Mouse (Mus musculus): Measurements from ENCODE around the gene Ppm1l. TPM values are rescaled to one million over a fixed set of nuclear protein-coding genes. Genes with fewer than 3 reads are reported as not detected.

Ppm1l gene
- polyA plus RNA-seq, 1 experiment from 2014 or later = 7.3 TPM

GRCm38 (mm10) chr3:69509411-69509952, 192.8 kb downstream of the Ppm1l start:
- Histone ChIP-seq H3K36me3 (ENCODE audit: control insufficient read depth, insufficient read depth, low read length) (no peaks in the 10 kb centered on the region), H3K9me3 (ENCODE audit: control insufficient read depth, low read length) (no peaks in the 10 kb centered on the region), H3K9ac (ENCODE audit: low read length) (no peak overlapping the region), H3K27me3 (replicated peaks; ENCODE audit: control insufficient read depth, insufficient read depth, low read length) (no peaks in the 10 kb centered on the region), H3K4me2 (ENCODE audit: low read length) (no peak overlapping the region), H3K27ac (ENCODE audit: low read depth) (no peak overlapping the region), H3K4me1 (replicated peaks; ENCODE audit: control insufficient read depth, insufficient read depth, low read length) (peaks cover 7% of the 10 kb centered on the region), H3K4me3 (ENCODE audit: low read depth, low read length) (no peak overlapping the region)
- 83% methylated on average over 3 of the region's 3 CpGs for WGBS
- DNase-seq (ENCODE audit: low spot score) (no peak), ATAC-seq (replicated peaks; ENCODE audit: low FRiP score, low TSS enrichment, low read depth) (no peak)

GRCm38 (mm10) chr3:69511881-69512280, 195.2 kb downstream of the Ppm1l start:
- Histone ChIP-seq H3K27me3 (replicated peaks; ENCODE audit: control insufficient read depth, insufficient read depth, low read length) (no peaks in the 10 kb centered on the region), H3K4me2 (ENCODE audit: low read length) (no peak overlapping the region), H3K36me3 (ENCODE audit: control insufficient read depth, insufficient read depth, low read length) (no peaks in the 10 kb centered on the region), H3K9me3 (ENCODE audit: control insufficient read depth, low read length) (no peaks in the 10 kb centered on the region), H3K9ac (ENCODE audit: low read length) (no peak overlapping the region), H3K4me1 (replicated peaks; ENCODE audit: control insufficient read depth, insufficient read depth, low read length) (peaks cover 7% of the 10 kb centered on the region), H3K27ac (ENCODE audit: low read depth) (no peak overlapping the region), H3K4me3 (ENCODE audit: low read depth, low read length) (no peak overlapping the region)
- DNase-seq (ENCODE audit: low spot score) = no peak
- WGBS = 23% methylated on average over 7 of the region's 7 CpGs
- ATAC-seq (replicated peaks; ENCODE audit: low FRiP score, low TSS enrichment, low read depth) = 0 out of 2 replicates have a peak, but pooled peaks have one; percentile 34

DNA sequence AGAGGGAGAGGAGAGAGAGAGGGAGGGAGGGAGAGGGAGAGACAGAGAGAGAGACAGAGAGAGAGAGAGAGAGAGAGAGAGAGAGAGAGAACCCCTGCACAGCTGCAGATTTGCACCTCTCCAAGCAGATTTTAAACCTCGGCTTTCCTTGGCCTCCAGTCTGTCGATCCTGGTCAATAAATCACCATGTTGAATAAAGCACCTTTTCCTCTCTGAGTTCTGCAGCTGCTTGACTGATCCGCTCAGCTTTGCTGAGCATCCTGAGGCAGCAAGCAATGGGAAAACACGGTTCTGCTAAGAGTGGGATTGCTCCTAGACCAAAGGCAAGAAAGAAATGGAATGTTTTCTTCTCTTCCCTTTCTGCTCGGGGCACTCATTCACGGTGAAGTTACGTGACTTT, 195.7 kb downstream of the Ppm1l start:
- Histone ChIP-seq H3K27ac (ENCODE audit: low read depth) (peak overlapping the region; percentile 6; the same call in 1 of the 2 replicates), H3K9ac (ENCODE audit: low read length) (no peak overlapping the region), H3K9me3 (ENCODE audit: control insufficient read depth, low read length) (no peaks in the 10 kb centered on the region), H3K27me3 (replicated peaks; ENCODE audit: control insufficient read depth, insufficient read depth, low read length) (no peaks in the 10 kb centered on the region), H3K36me3 (ENCODE audit: control insufficient read depth, insufficient read depth, low read length) (no peaks in the 10 kb centered on the region), H3K4me2 (ENCODE audit: low read length) (peak overlapping the region; percentile 5; the same call in 1 of the 2 replicates), H3K4me3 (ENCODE audit: low read depth, low read length) (no peak overlapping the region), H3K4me1 (replicated peaks; ENCODE audit: control insufficient read depth, insufficient read depth, low read length) (peaks cover 7% of the 10 kb centered on the region)
- ATAC-seq (replicated peaks; ENCODE audit: low FRiP score, low TSS enrichment, low read depth) (no peak), DNase-seq (ENCODE audit: low spot score) (no peak)
- 13% methylated on average over 7 of the region's 7 CpGs for WGBS

GRCm38 (mm10) chr3:69515730-69516350, 199.2 kb downstream of the Ppm1l start:
- no peak for ATAC-seq (replicated peaks; ENCODE audit: low FRiP score, low TSS enrichment, low read depth)
- DNase-seq (ENCODE audit: low spot score) = no peak
- no peak overlapping the region for H3K9ac ChIP-seq (ENCODE audit: low read length)
- no peak overlapping the region for H3K4me3 ChIP-seq (ENCODE audit: low read depth, low read length)
- H3K9me3 ChIP-seq (ENCODE audit: control insufficient read depth, low read length) = no peaks in the 10 kb centered on the region
- 71% methylated on average over 13 of the region's 13 CpGs for WGBS
- no peaks in the 10 kb centered on the region for H3K36me3 ChIP-seq (ENCODE audit: control insufficient read depth, insufficient read depth, low read length)
- no peak overlapping the region for H3K4me2 ChIP-seq (ENCODE audit: low read length)
- peaks cover 20% of the 10 kb centered on the region for H3K4me1 ChIP-seq (replicated peaks; ENCODE audit: control insufficient read depth, insufficient read depth, low read length)
- no peak overlapping the region for H3K27ac ChIP-seq (ENCODE audit: low read depth)
- no peaks in the 10 kb centered on the region for H3K27me3 ChIP-seq (replicated peaks; ENCODE audit: control insufficient read depth, insufficient read depth, low read length)

DNA sequence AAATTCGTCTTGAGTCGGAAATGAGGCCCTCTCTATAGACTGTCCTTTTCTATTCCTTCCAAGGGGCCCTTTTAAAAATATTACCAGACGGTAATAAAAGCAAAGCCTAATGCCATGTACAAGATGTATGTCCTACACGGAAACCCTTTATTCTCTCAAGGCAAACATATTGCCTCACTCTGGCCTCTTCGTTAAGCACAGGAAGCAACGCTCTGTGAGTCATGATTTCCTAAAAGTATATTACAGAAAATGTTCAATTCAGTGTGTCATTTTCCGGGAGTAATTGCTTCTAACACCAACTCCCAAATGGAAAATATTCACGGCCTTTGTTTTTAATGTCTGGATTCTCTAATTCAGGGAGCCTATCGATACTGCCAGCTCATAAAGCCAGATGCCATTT, 202.5 kb downstream of the Ppm1l start:
- H3K27ac ChIP-seq (ENCODE audit: low read depth) = no peak overlapping the region
- H3K4me3 ChIP-seq (ENCODE audit: low read depth, low read length) = no peak overlapping the region
- no peaks in the 10 kb centered on the region for H3K9me3 ChIP-seq (ENCODE audit: control insufficient read depth, low read length)
- 69% methylated on average over 9 of the region's 9 CpGs for WGBS
- no peaks in the 10 kb centered on the region for H3K27me3 ChIP-seq (replicated peaks; ENCODE audit: control insufficient read depth, insufficient read depth, low read length)
- H3K4me2 ChIP-seq (ENCODE audit: low read length) = no peak overlapping the region
- DNase-seq (ENCODE audit: low spot score) (no peak), ATAC-seq (replicated peaks; ENCODE audit: low FRiP score, low TSS enrichment, low read depth) (no peak)
- H3K36me3 ChIP-seq (ENCODE audit: control insufficient read depth, insufficient read depth, low read length) = no peaks in the 10 kb centered on the region
- H3K4me1 ChIP-seq (replicated peaks; ENCODE audit: control insufficient read depth, insufficient read depth, low read length) = peaks cover 13% of the 10 kb centered on the region
- H3K9ac ChIP-seq (ENCODE audit: low read length) = no peak overlapping the region

- Histone ChIP-seq H3K36me3 (ENCODE audit: control insufficient read depth, insufficient read depth, low read length) (no peaks in the 10 kb centered on the region), H3K27me3 (replicated peaks; ENCODE audit: control insufficient read depth, insufficient read depth, low read length) (no peaks in the 10 kb centered on the region), H3K4me3 (ENCODE audit: low read depth, low read length) (no peak overlapping the region), H3K27ac (ENCODE audit: low read depth) (peak overlapping the region; percentile 36; the same call in 1 of the 2 replicates), H3K4me2 (ENCODE audit: low read length) (no peak overlapping the region), H3K4me1 (replicated peaks; ENCODE audit: control insufficient read depth, insufficient read depth, low read length) (peaks cover 14% of the 10 kb centered on the region), H3K9ac (ENCODE audit: low read length) (no peak overlapping the region), H3K9me3 (ENCODE audit: control insufficient read depth, low read length) (no peaks in the 10 kb centered on the region)
- no peak for DNase-seq (ENCODE audit: low spot score)
- no peak for ATAC-seq (replicated peaks; ENCODE audit: low FRiP score, low TSS enrichment, low read depth)
- 62% methylated on average over 21 of the region's 21 CpGs for WGBS
These were observed 203.3 kb downstream of the Ppm1l start for GRCm38 (mm10) chr3:69519789-69520558.

DNA sequence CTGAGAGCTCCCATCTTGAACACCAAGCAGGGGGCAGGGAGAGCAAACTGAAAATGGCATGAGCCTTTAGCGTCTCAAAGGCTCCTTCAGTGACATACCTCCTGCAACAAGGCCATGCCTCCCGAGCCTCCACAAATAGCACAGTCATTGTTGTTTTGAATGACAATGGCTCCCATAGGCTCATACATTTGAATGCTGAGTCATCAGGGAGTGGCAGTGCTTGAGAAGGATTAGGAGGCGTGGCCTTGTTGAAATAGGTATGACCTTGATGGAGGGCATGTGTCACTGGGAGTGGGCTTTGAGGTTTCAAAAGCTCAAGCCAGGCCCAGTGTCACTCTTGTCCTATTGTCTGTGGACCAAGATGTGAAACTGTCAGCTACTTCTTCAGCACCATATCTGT, 205.6 kb downstream of the Ppm1l start:
- 92% methylated on average over 3 of the region's 3 CpGs for WGBS
- no peak overlapping the region for H3K27ac ChIP-seq (ENCODE audit: low read depth)
- no peak overlapping the region for H3K9ac ChIP-seq (ENCODE audit: low read length)
- no peak overlapping the region for H3K4me3 ChIP-seq (ENCODE audit: low read depth, low read length)
- no peak for DNase-seq (ENCODE audit: low spot score)
- peaks cover 16% of the 10 kb centered on the region for H3K4me1 ChIP-seq (replicated peaks; ENCODE audit: control insufficient read depth, insufficient read depth, low read length)
- no peak overlapping the region for H3K4me2 ChIP-seq (ENCODE audit: low read length)
- ATAC-seq (replicated peaks; ENCODE audit: low FRiP score, low TSS enrichment, low read depth) = no peak
- no peaks in the 10 kb centered on the region for H3K36me3 ChIP-seq (ENCODE audit: control insufficient read depth, insufficient read depth, low read length)
- H3K9me3 ChIP-seq (ENCODE audit: control insufficient read depth, low read length) = no peaks in the 10 kb centered on the region
- H3K27me3 ChIP-seq (replicated peaks; ENCODE audit: control insufficient read depth, insufficient read depth, low read length) = no peaks in the 10 kb centered on the region

DNA sequence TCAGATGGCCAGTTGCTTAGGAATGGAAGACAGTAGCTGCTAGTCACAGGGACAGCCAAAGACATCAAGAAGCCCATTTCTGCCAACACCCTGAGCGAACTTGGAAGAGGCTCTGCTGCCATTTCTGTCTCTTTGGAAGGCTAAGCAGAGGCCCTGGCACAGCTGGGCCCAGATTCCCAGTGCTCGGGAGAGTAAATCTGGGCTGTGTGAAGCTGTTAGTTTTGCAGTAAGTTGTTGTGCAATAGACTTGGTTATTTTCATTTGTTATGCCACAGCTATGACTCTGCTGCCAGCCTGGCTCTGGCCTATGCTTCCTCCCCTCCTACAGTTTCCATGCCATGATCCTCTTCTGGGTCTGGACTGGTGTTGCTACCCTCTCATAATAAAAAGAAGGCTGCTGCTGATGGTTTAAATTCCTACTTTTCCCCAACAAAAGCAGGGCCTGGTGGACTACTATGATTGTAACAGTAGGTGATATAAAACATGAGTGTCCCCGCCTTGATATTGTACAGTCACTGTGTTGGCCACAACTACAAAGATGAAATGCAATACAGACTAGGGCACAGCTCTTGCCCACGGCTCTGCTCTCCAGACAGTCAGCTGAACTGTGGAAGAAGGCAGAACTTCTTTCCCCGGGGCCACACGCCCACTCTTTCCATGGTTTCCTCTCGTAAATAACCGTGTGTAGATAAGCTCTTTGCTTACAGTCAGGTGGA, 207.9 kb downstream of the Ppm1l start:
- H3K9ac ChIP-seq (ENCODE audit: low read length) = no peak overlapping the region
- no peaks in the 10 kb centered on the region for H3K9me3 ChIP-seq (ENCODE audit: control insufficient read depth, low read length)
- H3K4me2 ChIP-seq (ENCODE audit: low read length) = no peak overlapping the region
- no peaks in the 10 kb centered on the region for H3K27me3 ChIP-seq (replicated peaks; ENCODE audit: control insufficient read depth, insufficient read depth, low read length)
- H3K4me1 ChIP-seq (replicated peaks; ENCODE audit: control insufficient read depth, insufficient read depth, low read length) = peaks cover 18% of the 10 kb centered on the region
- H3K36me3 ChIP-seq (ENCODE audit: control insufficient read depth, insufficient read depth, low read length) = no peaks in the 10 kb centered on the region
- WGBS = 63% methylated on average over 8 of the region's 8 CpGs
- no peak overlapping the region for H3K4me3 ChIP-seq (ENCODE audit: low read depth, low read length)
- no peak overlapping the region for H3K27ac ChIP-seq (ENCODE audit: low read depth)
- ATAC-seq (replicated peaks; ENCODE audit: low FRiP score, low TSS enrichment, low read depth) (no peak), DNase-seq (ENCODE audit: low spot score) (no peak)
